Mouse (Mus musculus) neutrophil, adult 83 days (primary cell): ENCODE data around the gene Slc38a4. TPM values are rescaled to one million over a fixed set of nuclear protein-coding genes. Genes with fewer than 3 reads are reported as not detected.

Source experiments
- total RNA-seq, 2 experiments: library from RNA; stranded (reverse); gene quantifications; one replicate each; pipeline ENCODE4 v1.2.4; 2023

The Slc38a4 gene
- total RNA-seq, result not detected

GRCm38 (mm10) chr15:97055794-97056193 is at the start of gene Slc38a4:
TSS of gene Slc38a4 (minus strand) at chr15:97055956.

Other genes starting within 250 kb of the Slc38a4 start
- gene Pced1b, start 191.2 kb upstream of the Slc38a4 start, total RNA-seq, result 10 to 100 TPM; 14.0 to 16.6 TPM
- 1 to 10 TPM; 2.1 to 2.2 TPM for gene Amigo2, start 191.3 kb upstream of the Slc38a4 start, total RNA-seq